Mouse (Mus musculus) bone marrow macrophage, adult 2 months (primary cell): ENCODE measurements around the gene Fau. TPM values are rescaled to one million over a fixed set of nuclear protein-coding genes. Genes with fewer than 3 reads are reported as not detected.

Experiments used
- H3K27ac ChIP-seq: 2 replicates; pipeline ENCODE4 v1.5.1; 2012; ENCODE audit warnings: low read depth, low read length; ENCODE audit not compliant: insufficient read depth
- H3K4me1 ChIP-seq: 2 replicates; pipeline ENCODE4 v1.6.1; 2012; ENCODE audit warnings: low read length; ENCODE audit not compliant: control insufficient read depth, insufficient read depth
- H3K4me3 ChIP-seq: 2 replicates; pipeline ENCODE4 v1.5.1; 2012; ENCODE audit warnings: mild to moderate bottlenecking, low read length, moderate library complexity; ENCODE audit not compliant: insufficient read depth
- CTCF ChIP-seq: IDR thresholded peaks from 2 replicates; pipeline ENCODE4 v1.5.1; 2012; ENCODE audit warnings: low read depth, mild to moderate bottlenecking, low read length, moderate library complexity
- POLR2A ChIP-seq: IDR thresholded peaks from 2 replicates; pipeline ENCODE4 v1.6.1; 2012; ENCODE audit warnings: mild to moderate bottlenecking, low read depth, low read length, borderline replicate concordance
- polyA plus RNA-seq: library from polyadenylated mRNA; stranded (reverse); fragments of >200 nt; gene quantifications from 2 replicates; pipeline ENCODE4 v1.2.4, GENCODE M21; 2012; ENCODE audit not compliant: missing spikeins, insufficient read depth, insufficient read length

Fau gene
- polyA plus RNA-seq, 1 experiment, result 2,337 TPM

DNA sequence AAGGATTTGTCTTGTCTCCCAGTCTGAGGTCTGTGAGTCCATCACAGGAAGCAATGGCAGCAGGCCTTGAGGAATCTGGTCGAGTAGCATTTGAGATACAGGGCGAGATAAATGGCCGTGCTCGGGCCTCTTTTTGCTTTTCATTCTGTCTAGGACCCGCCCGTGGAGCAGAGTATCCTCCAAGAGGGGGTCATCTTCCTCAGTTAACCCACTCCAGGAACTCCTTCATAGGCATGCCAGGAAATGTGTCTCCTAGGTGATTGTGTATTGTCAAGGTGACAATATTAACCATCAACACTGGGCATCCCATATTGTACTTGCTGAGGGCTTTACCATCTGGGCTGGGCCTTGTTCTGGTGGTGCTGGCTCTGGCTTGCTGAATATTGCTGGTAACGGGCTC is 36.5 kb downstream of the Fau start, which contains the start of gene AC131692.1:
Gene AC131692.1 (plus strand): TSS at position 301 of the 400 bp plus-strand sequence.
- no peak within 1 kb of the TSS for H3K4me3 ChIP-seq
- H3K27ac ChIP-seq, result no peak within 1 kb of the TSS
- TF ChIP-seq POLR2A, result no peak
- TF ChIP-seq CTCF, result no peak
- peaks cover 17% of the 10 kb centered on the region for H3K4me1 ChIP-seq

GRCm38 (mm10) chr19:6097847-6098246 is 40.2 kb downstream of the Fau start:
- Histone ChIP-seq H3K27ac (no peak overlapping the region), H3K4me1 (peaks cover 21% of the 10 kb centered on the region), H3K4me3 (no peak overlapping the region)
- TF ChIP-seq POLR2A (no peak), CTCF (no peak)

GRCm38 (mm10) chr19:6101186-6101585 is 43.5 kb downstream of the Fau start:
- TF ChIP-seq POLR2A, result no peak
- no peak for TF ChIP-seq CTCF
- no peak overlapping the region for H3K4me3 ChIP-seq
- H3K27ac ChIP-seq, result no peak overlapping the region
- peaks cover 24% of the 10 kb centered on the region for H3K4me1 ChIP-seq

DNA sequence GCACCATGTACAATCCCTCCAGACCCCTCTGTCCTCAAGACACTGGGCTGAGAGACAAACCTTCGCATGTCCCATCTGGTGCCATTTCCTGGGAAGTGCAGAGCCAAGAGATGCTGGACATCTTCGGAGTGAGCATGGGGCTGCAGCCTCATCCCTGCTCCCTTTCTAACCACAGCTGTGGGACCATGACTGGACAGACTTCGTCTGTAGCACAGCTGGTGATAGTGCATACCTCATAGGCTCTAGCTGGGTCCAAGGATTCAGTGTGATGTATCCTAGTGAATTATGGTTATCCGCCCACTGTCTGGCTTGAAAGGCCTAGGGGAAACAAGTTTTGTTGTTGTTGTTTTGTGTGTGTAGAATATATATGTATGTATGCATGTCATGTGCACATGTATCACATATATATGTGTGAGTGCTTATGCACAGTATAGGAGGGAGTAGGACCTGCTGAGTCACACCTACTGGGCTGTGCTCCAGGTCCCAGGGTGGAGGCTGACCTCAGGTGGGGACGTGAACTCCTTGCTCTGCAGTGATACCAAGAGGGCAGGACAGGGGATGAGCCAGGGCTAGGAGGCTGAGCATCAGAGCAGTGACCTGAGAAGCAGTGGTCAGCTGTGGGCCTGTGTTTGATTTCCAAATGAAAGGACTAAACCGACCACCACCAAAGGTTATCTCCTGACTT is 44.7 kb downstream of the Fau start:
- no peak for TF ChIP-seq POLR2A
- Histone ChIP-seq H3K4me1 (peaks cover 21% of the 10 kb centered on the region), H3K4me3 (no peak overlapping the region), H3K27ac (no peak overlapping the region)

DNA sequence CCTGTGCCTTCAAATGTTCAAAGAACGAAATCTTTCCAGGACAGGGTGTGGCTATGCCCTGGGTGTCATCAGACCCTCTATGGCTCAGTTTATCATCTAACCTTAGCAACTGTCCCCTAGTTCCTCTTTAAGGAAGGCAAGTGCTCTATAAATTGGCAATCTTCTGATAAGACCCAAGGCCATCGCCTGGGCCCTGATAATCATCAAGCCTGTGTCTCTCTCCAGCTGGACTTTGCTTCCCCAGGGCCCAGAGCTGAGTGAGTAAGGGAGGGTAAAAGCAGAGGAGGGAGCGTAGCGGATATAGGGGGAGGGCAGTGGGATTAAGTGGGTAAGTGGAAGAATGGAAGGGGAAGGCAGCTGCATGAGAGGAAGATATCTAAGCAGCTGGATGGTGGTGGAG is 46.8 kb downstream of the Fau start:
- no peak for TF ChIP-seq CTCF
- TF ChIP-seq POLR2A, result no peak
- Histone ChIP-seq H3K4me1 (peaks cover 3% of the 10 kb centered on the region), H3K4me3 (no peak overlapping the region), H3K27ac (no peak overlapping the region)

- Histone ChIP-seq H3K4me1 (0 out of 2 replicates have a peak, but pooled peaks cover 3% of the 10 kb centered on the region), H3K4me3 (no peak within 1 kb of the TSS), H3K27ac (no peak within 1 kb of the TSS)
- TF ChIP-seq POLR2A, result no peak
- TF ChIP-seq CTCF, result no peak
Observed at GRCm38 (mm10) chr19:6105586-6105985, 47.9 kb downstream of the Fau start, which contains the start of gene Naaladl1. Gene Naaladl1, plus strand, starts transcription at chr19:6105782.

Other genes starting within 250 kb of the Fau start
- 24.6 and 25.2 TPM in 2 replicates for gene Frmd8, start 182.6 kb upstream of the Fau start, polyA plus RNA-seq
- 74.2 and 78.0 TPM in 2 replicates for gene Slc25a45, start 180.0 kb upstream of the Fau start, polyA plus RNA-seq
- 0.61 and 0.70 TPM in 2 replicates for gene Tigd3, start 163.7 kb upstream of the Fau start, polyA plus RNA-seq
- 69.3 and 75.2 TPM in 2 replicates for gene Dpf2, start 144.8 kb upstream of the Fau start, polyA plus RNA-seq
- 2.5 and 2.6 TPM in 2 replicates for gene Cdc42ep2, start 133.0 kb upstream of the Fau start, polyA plus RNA-seq
- gene Pola2, start 93.6 kb upstream of the Fau start, polyA plus RNA-seq, result 24.7 and 24.8 TPM in 2 replicates
- not detected in 2 replicates for gene Slc22a20, start 71.7 kb upstream of the Fau start, polyA plus RNA-seq
- 32.7 and 38.3 TPM in 2 replicates for gene Capn1, start 41.9 kb upstream of the Fau start, polyA plus RNA-seq
- 31.1 and 33.7 TPM in 2 replicates for gene Syvn1, start 11.3 kb upstream of the Fau start, polyA plus RNA-seq
- 24.5 and 25.9 TPM in 2 replicates for gene Mrpl49, start 59 bp upstream of the Fau start, polyA plus RNA-seq
- 12.8 and 16.4 TPM in 2 replicates for gene Znhit2, start 3.3 kb downstream of the Fau start, polyA plus RNA-seq
- 8.1 and 13.7 TPM in 2 replicates for gene Tm7sf2, start 10.5 kb downstream of the Fau start, polyA plus RNA-seq
- gene Vps51, start 19.4 kb downstream of the Fau start, polyA plus RNA-seq, result 83.7 and 99.9 TPM in 2 replicates
- not detected in 2 replicates for gene Tmem262, start 22.2 kb downstream of the Fau start, polyA plus RNA-seq
- gene Gm28374, start 24.4 kb downstream of the Fau start, polyA plus RNA-seq, result 2.0 TPM in 1 of 2 replicates, not detected in the other
- gene Zfpl1, start 27.1 kb downstream of the Fau start, polyA plus RNA-seq, result 38.9 and 40.5 TPM in 2 replicates
- gene Cdca5, start 27.1 kb downstream of the Fau start, polyA plus RNA-seq, result 13.1 and 13.6 TPM in 2 replicates
- 1.2 TPM in 1 of 2 replicates, not detected in the other for gene AC131692.1, start 36.6 kb downstream of the Fau start, polyA plus RNA-seq
- 0.53 and 0.80 TPM in 2 replicates for gene Naaladl1, start 47.9 kb downstream of the Fau start, polyA plus RNA-seq
- 5.6 and 6.0 TPM in 2 replicates for gene Sac3d1, start 60.8 kb downstream of the Fau start, polyA plus RNA-seq
- 26.0 and 32.8 TPM in 2 replicates for gene Snx15, start 70.5 kb downstream of the Fau start, polyA plus RNA-seq
- gene Batf2, start 83.1 kb downstream of the Fau start, polyA plus RNA-seq, result 6.2 and 7.9 TPM in 2 replicates
- 31.0 and 33.7 TPM in 2 replicates for gene Arl2, start 83.7 kb downstream of the Fau start, polyA plus RNA-seq
- 0.35 TPM in 1 of 2 replicates, not detected in the other for gene Majin, start 126.5 kb downstream of the Fau start, polyA plus RNA-seq
- not detected in 2 replicates for gene Gpha2, start 168.5 kb downstream of the Fau start, polyA plus RNA-seq
- gene Ppp2r5b, start 178.0 kb downstream of the Fau start, polyA plus RNA-seq, result 13.7 and 15.4 TPM in 2 replicates
- 23.9 and 27.1 TPM in 2 replicates for gene Atg2a, start 183.8 kb downstream of the Fau start, polyA plus RNA-seq
- 91.9 and 96.3 TPM in 2 replicates for gene Ehd1, start 218.9 kb downstream of the Fau start, polyA plus RNA-seq
- gene Cdc42bpg, start 248.6 kb downstream of the Fau start, polyA plus RNA-seq, result 6.9 and 7.0 TPM in 2 replicates